Mouse (Mus musculus) layer of hippocampus, postnatal 36 days (tissue): ENCODE data around the gene Xiap. TPM values are rescaled to one million over a fixed set of nuclear protein-coding genes. Genes with fewer than 3 reads are reported as not detected.

Source experiments
- total RNA-seq, 2 experiments: library from RNA; stranded (reverse); gene quantifications; 2 replicates each; pipeline ENCODE4 v1.2.3; 2021

Xiap gene
- total RNA-seq, 2 experiments from 2014 or later, result 50.6 to 50.9 TPM

Other genes starting within 250 kb of the Xiap start
- gene Thoc2, start 139.0 kb upstream of the Xiap start, total RNA-seq, result 10 to 100 TPM; 52.6 to 57.3 TPM
- gene Stag2, start 89.6 kb downstream of the Xiap start, total RNA-seq, result 10 to 100 TPM; 53.1 to 53.3 TPM